In genomic region chr11:93955256-93956150, GRCm38 (mm10) we compare ENCODE assay signal across 8 mouse cellular contexts. TPM values are rescaled to one million over a fixed set of nuclear protein-coding genes. Genes with fewer than 3 reads are reported as not detected.
DNase-seq lines count a peak whose midpoint lies in the region; ATAC-seq lines count a peak whose summit lies in the region.

No protein-coding gene starts in this region.

- peak overlapping the region; percentile 77 for H3K9ac ChIP-seq in hindbrain, embryonic 13.5 days

- H3K4me2 ChIP-seq in hindbrain, embryonic 13.5 days: peak overlapping the region; percentile 91

- H3K4me3 ChIP-seq in hindbrain, embryonic 13.5 days: peak overlapping the region; percentile 65

- H3K36me3 ChIP-seq in hindbrain, embryonic 13.5 days: peaks cover 58% of the 10 kb centered on the region

- H3K27ac ChIP-seq in hindbrain, embryonic 13.5 days: peak overlapping the region; percentile 90

- H3K9me3 ChIP-seq in hindbrain, embryonic 13.5 days: no peaks in the 10 kb centered on the region

- H3K4me1 ChIP-seq in hindbrain, embryonic 13.5 days (replicated peaks): peaks cover 41% of the 10 kb centered on the region

- peak; percentile 96 for ATAC-seq in hindbrain, embryonic 13.5 days (ENCODE audit: low FRiP score)

- DNase-seq in R1 (ENCODE audit: low read depth, low spot score): peak; percentile 96
- peak; percentile 89 for DNase-seq in cerebellum, postnatal 14 days
- DNase-seq in frontal cortex, postnatal 14 days (ENCODE audit: low spot score in 2 of 2): peak; percentile 78 to 84
- DNase-seq in layer of hippocampus, postnatal 25 days (ENCODE audit: extremely low spot score in 1 of 2, low spot score in 1 of 2): peak; percentile 75 to 79
- DNase-seq in lung, postnatal 14 days: peak; percentile 94
- peak; percentile 94 for DNase-seq in ovary, postnatal 36 days (ENCODE audit: low spot score)
- DNase-seq in thymus, postnatal 25 days: peak; percentile 93

- WGBS in hindbrain, embryonic 13.5 days: under 1% methylated on average over 65 of the region's 67 CpGs

- no peaks in the 10 kb centered on the region for H3K27me3 ChIP-seq in hindbrain, embryonic 13.5 days

RNA-seq across cellular contexts. Expression of gene Nme2, which starts 0.6 kb away (rescaled TPM):
- polyA plus RNA-seq in hindbrain, embryonic 13.5 days (2015; fragmentation: Nextera tagmentation; extraction: Ambion mirVana): 80.5 and 81.5 TPM in 2 replicates
- 10 to 100 TPM; 94.7 to 95.8 TPM for total RNA-seq in layer of hippocampus, postnatal 25 days (2021)

RNA-seq across cellular contexts. Expression of gene Gm20390, which starts 12.6 kb away (rescaled TPM):
- 351 and 358 TPM in 2 replicates for polyA plus RNA-seq in hindbrain, embryonic 13.5 days (2015; fragmentation: Nextera tagmentation; extraction: Ambion mirVana)
- 100 to 1,000 TPM in 1 of 2 experiments, 10 to 100 TPM in 1; 88.1 to 124 TPM for total RNA-seq in layer of hippocampus, postnatal 25 days (2021)

RNA-seq across cellular contexts. Expression of gene Nme1, which starts 12.8 kb away (rescaled TPM):
- 340 and 371 TPM in 2 replicates for polyA plus RNA-seq in hindbrain, embryonic 13.5 days (2015; fragmentation: Nextera tagmentation; extraction: Ambion mirVana)
- total RNA-seq in layer of hippocampus, postnatal 25 days (2021): 10 to 100 TPM; 79.8 to 86.1 TPM

RNA-seq across cellular contexts. Expression of gene Spag9, which starts 40.4 kb away (rescaled TPM):
- polyA plus RNA-seq in hindbrain, embryonic 13.5 days (2015; fragmentation: Nextera tagmentation; extraction: Ambion mirVana): 96.8 and 98.6 TPM in 2 replicates
- total RNA-seq in layer of hippocampus, postnatal 25 days (2021): 100 to 1,000 TPM; 213 to 215 TPM

Comparison
In these comparisons a context has a peak if more than half of its experiments do, and no peak if none do; other contexts are left out.
1. Peak in every context shown above with its lines: DNase-seq, ATAC-seq, H3K4me3 ChIP-seq and H3K27ac ChIP-seq.